Comparison of ENCODE assay signal across 8 mouse cellular contexts in genomic region chr9:78442237-78442578, GRCm38 (mm10). TPM values are rescaled to one million over a fixed set of nuclear protein-coding genes. Genes with fewer than 3 reads are reported as not detected.
DNase-seq lines count a peak whose midpoint lies in the region; ATAC-seq lines count a peak whose summit lies in the region.

No protein-coding gene starts in this region.

- intact Hi-C loops in heart, postnatal 14 days (cut with DNase I), result loop anchor here (10.0 kb wide), 1 partner anchor 337 kb away; the partner anchor contains the start of genes Fbxo9 and Ick

- H3K4me3 ChIP-seq in heart, embryonic 11.5 days (ENCODE audit: low read depth, low read length), result peak overlapping the region; percentile 55
- H3K4me3 ChIP-seq in forebrain, embryonic 14.5 days (ENCODE audit: low read depth, low read length), result peak overlapping the region; percentile 37
- peak overlapping the region; percentile 62 for H3K4me3 ChIP-seq in liver, embryonic 16.5 days (ENCODE audit: low read depth, low read length)

- H3K36me3 ChIP-seq in heart, embryonic 11.5 days (ENCODE audit: control insufficient read depth, insufficient read depth, low read length), result no peaks in the 10 kb centered on the region
- H3K36me3 ChIP-seq in forebrain, embryonic 14.5 days (ENCODE audit: control insufficient read depth, insufficient read depth, low read length), result no peaks in the 10 kb centered on the region
- no peaks in the 10 kb centered on the region for H3K36me3 ChIP-seq in liver, embryonic 16.5 days (ENCODE audit: control insufficient read depth, insufficient read depth)

- peak overlapping the region; percentile 83 for H3K4me2 ChIP-seq in heart, embryonic 11.5 days
- H3K4me2 ChIP-seq in forebrain, embryonic 14.5 days (ENCODE audit: low read length), result peak overlapping the region; percentile 63
- H3K4me2 ChIP-seq in liver, embryonic 16.5 days (ENCODE audit: low read depth, low read length), result peak overlapping the region; percentile 76

- ATAC-seq in heart, embryonic 11.5 days (replicated peaks; ENCODE audit: insufficient number of reproducible peaks, low FRiP score, low TSS enrichment), result no peak
- ATAC-seq in CD4-positive, CD25-positive, alpha-beta regulatory T cell, adult 4 months, result peak; percentile 34
- ATAC-seq in forebrain, embryonic 14.5 days, result 0 out of 2 replicates have a peak, but pooled peaks have one; percentile 11
- no peak for ATAC-seq in liver, embryonic 16.5 days (ENCODE audit: low read depth)

- DNase-seq in heart, postnatal 14 days, result no peak
- DNase-seq in forebrain, embryonic 14.5 days (ENCODE audit: low spot score), result no peak
- no peak for DNase-seq in cerebellum, adult 9-10 months
- DNase-seq in cerebellum, adult 11-12 months, result no peak
- DNase-seq in right cerebral cortex, postnatal 4 days, result no peak

- peaks cover 69% of the 10 kb centered on the region for H3K27me3 ChIP-seq in heart, embryonic 11.5 days (ENCODE audit: control insufficient read depth, insufficient read depth, low read length)
- H3K27me3 ChIP-seq in forebrain, embryonic 14.5 days (replicated peaks; ENCODE audit: control insufficient read depth, insufficient read depth, low read length), result peaks cover 60% of the 10 kb centered on the region
- H3K27me3 ChIP-seq in liver, embryonic 16.5 days (ENCODE audit: control insufficient read depth, insufficient read depth, low read depth, low read length), result peaks cover 46% of the 10 kb centered on the region

- peaks cover 4% of the 10 kb centered on the region; the same call in 1 of the 2 replicates for H3K4me1 ChIP-seq in heart, embryonic 11.5 days (ENCODE audit: control insufficient read depth, insufficient read depth, low read length)
- H3K4me1 ChIP-seq in forebrain, embryonic 14.5 days (ENCODE audit: control insufficient read depth, insufficient read depth, low read length), result no peaks in the 10 kb centered on the region
- H3K4me1 ChIP-seq in liver, embryonic 16.5 days (ENCODE audit: control insufficient read depth, low read depth, low read length), result peaks cover 4% of the 10 kb centered on the region

- H3K9ac ChIP-seq in heart, embryonic 11.5 days (ENCODE audit: low read depth, low read length), result peak overlapping the region; percentile 66
- peak overlapping the region; percentile 55 for H3K9ac ChIP-seq in forebrain, embryonic 14.5 days (ENCODE audit: low read length)
- H3K9ac ChIP-seq in liver, embryonic 16.5 days (ENCODE audit: low read depth, low read length), result peak overlapping the region; percentile 54; the same call in 1 of the 2 replicates

- 3% methylated on average over 9 of the region's 9 CpGs for WGBS in heart, embryonic 11.5 days (ENCODE audit: insufficient replicate concordance)
- 2% methylated on average over 9 of the region's 9 CpGs for WGBS in forebrain, embryonic 14.5 days
- WGBS in liver, embryonic 16.5 days (ENCODE audit: insufficient replicate concordance), result 4% methylated on average over 9 of the region's 9 CpGs

- H3K9me3 ChIP-seq in heart, embryonic 11.5 days (replicated peaks; ENCODE audit: control insufficient read depth, low read length), result no peaks in the 10 kb centered on the region
- H3K9me3 ChIP-seq in forebrain, embryonic 14.5 days (replicated peaks; ENCODE audit: control insufficient read depth, low read length), result no peaks in the 10 kb centered on the region
- H3K9me3 ChIP-seq in liver, embryonic 16.5 days (replicated peaks; ENCODE audit: control insufficient read depth, low read length), result no peaks in the 10 kb centered on the region

- H3K27ac ChIP-seq in heart, embryonic 11.5 days (ENCODE audit: low read depth, low read length), result no peak overlapping the region
- no peak overlapping the region for H3K27ac ChIP-seq in forebrain, embryonic 14.5 days (ENCODE audit: low read depth, low read length)
- H3K27ac ChIP-seq in liver, embryonic 16.5 days (ENCODE audit: low read length), result no peak overlapping the region

RNA-seq across cellular contexts. Expression of gene Cgas, which starts 0.8 kb away (rescaled TPM):
- polyA plus RNA-seq in heart, embryonic 11.5 days (2014; fragmentation: Nextera tagmentation; extraction: Ambion mirVana), result 0.44 and 0.72 TPM in 2 replicates
- under 1 TPM; 0.45 to 0.68 TPM for total RNA-seq in heart, postnatal 14 days (2021)
- polyA plus RNA-seq in CD4-positive, CD25-positive, alpha-beta regulatory T cell, adult 4 months (2017; shearing (Covaris generic)), result 1 to 10 TPM; 2.3 to 3.1 TPM
- polyA plus RNA-seq in forebrain, embryonic 14.5 days (2014; fragmentation: Nextera tagmentation; extraction: Ambion mirVana), result 0.50 and 0.51 TPM in 2 replicates
- 0.67 and 0.84 TPM in 2 replicates for polyA plus RNA-seq in liver, embryonic 16.5 days (2015; fragmentation: Nextera tagmentation; extraction: Ambion mirVana)

RNA-seq across cellular contexts. Expression of gene Mto1, which starts 5.8 kb away (rescaled TPM):
- polyA plus RNA-seq in heart, embryonic 11.5 days (2014; fragmentation: Nextera tagmentation; extraction: Ambion mirVana), result 27.6 and 28.2 TPM in 2 replicates
- total RNA-seq in heart, postnatal 14 days (2021), result 10 to 100 TPM; 20.6 to 23.5 TPM
- 10 to 100 TPM; 15.6 to 19.1 TPM for polyA plus RNA-seq in CD4-positive, CD25-positive, alpha-beta regulatory T cell, adult 4 months (2017; shearing (Covaris generic))
- polyA plus RNA-seq in forebrain, embryonic 14.5 days (2014; fragmentation: Nextera tagmentation; extraction: Ambion mirVana), result 23.0 and 25.5 TPM in 2 replicates
- 16.9 and 17.9 TPM in 2 replicates for polyA plus RNA-seq in liver, embryonic 16.5 days (2015; fragmentation: Nextera tagmentation; extraction: Ambion mirVana)

RNA-seq across cellular contexts. Expression of gene Gm17324, which starts 6.4 kb away (rescaled TPM):
- polyA plus RNA-seq in heart, embryonic 11.5 days (2014; fragmentation: Nextera tagmentation; extraction: Ambion mirVana), result 0.46 TPM in 1 of 2 replicates, not detected in the other
- total RNA-seq in heart, postnatal 14 days (2021), result not detected
- under 1 TPM in 1 of 2 experiments, not detected in 1; 0.51 TPM for polyA plus RNA-seq in CD4-positive, CD25-positive, alpha-beta regulatory T cell, adult 4 months (2017; shearing (Covaris generic))
- polyA plus RNA-seq in forebrain, embryonic 14.5 days (2014; fragmentation: Nextera tagmentation; extraction: Ambion mirVana), result 0.52 and 0.56 TPM in 2 replicates
- 0.24 and 0.42 TPM in 2 replicates for polyA plus RNA-seq in liver, embryonic 16.5 days (2015; fragmentation: Nextera tagmentation; extraction: Ambion mirVana)

RNA-seq across cellular contexts. Expression of gene Ddx43, which starts 46.6 kb away (rescaled TPM):
- polyA plus RNA-seq in heart, embryonic 11.5 days (2014; fragmentation: Nextera tagmentation; extraction: Ambion mirVana), result 0.32 TPM in 1 of 2 replicates, not detected in the other
- not detected for total RNA-seq in heart, postnatal 14 days (2021)
- polyA plus RNA-seq in CD4-positive, CD25-positive, alpha-beta regulatory T cell, adult 4 months (2017; shearing (Covaris generic)), result 1 to 10 TPM; 2.6 to 4.7 TPM
- polyA plus RNA-seq in forebrain, embryonic 14.5 days (2014; fragmentation: Nextera tagmentation; extraction: Ambion mirVana), result 0.08 TPM in 1 of 2 replicates, not detected in the other
- polyA plus RNA-seq in liver, embryonic 16.5 days (2015; fragmentation: Nextera tagmentation; extraction: Ambion mirVana), result not detected in 2 replicates

RNA-seq across cellular contexts. Expression of gene Eef1a1, which starts 46.7 kb away (rescaled TPM):
- polyA plus RNA-seq in heart, embryonic 11.5 days (2014; fragmentation: Nextera tagmentation; extraction: Ambion mirVana), result 3,731 and 3,838 TPM in 2 replicates
- 1,000 to 10,000 TPM; 1,986 to 2,287 TPM for total RNA-seq in heart, postnatal 14 days (2021)
- over 10,000 TPM; 10,256 to 11,102 TPM for polyA plus RNA-seq in CD4-positive, CD25-positive, alpha-beta regulatory T cell, adult 4 months (2017; shearing (Covaris generic))
- polyA plus RNA-seq in forebrain, embryonic 14.5 days (2014; fragmentation: Nextera tagmentation; extraction: Ambion mirVana), result 4,517 and 5,265 TPM in 2 replicates
- 1,873 and 1,994 TPM in 2 replicates for polyA plus RNA-seq in liver, embryonic 16.5 days (2015; fragmentation: Nextera tagmentation; extraction: Ambion mirVana)

Comparison
In these comparisons a context has a peak if more than half of its experiments do, and no peak if none do; other contexts are left out.
1. ATAC-seq: peak in CD4-positive, CD25-positive, alpha-beta regulatory T cell, adult 4 months (single experiment) and forebrain, embryonic 14.5 days (single experiment); none in heart, embryonic 11.5 days (single experiment) and liver, embryonic 16.5 days (single experiment).
2. Peak in every context shown above with its lines, with median percentiles within 50 percentile points of each other: H3K4me2 ChIP-seq, H3K4me3 ChIP-seq and H3K9ac ChIP-seq.